9 mouse cellular contexts compared by ENCODE assay signal in genomic region chr2:93063347-93063746, GRCm38 (mm10). TPM values are rescaled to one million over a fixed set of nuclear protein-coding genes. Genes with fewer than 3 reads are reported as not detected.
A peak's percentile ranks its signal among the peaks of the same experiment; 100 is the strongest.
DNase-seq lines count a peak whose midpoint lies in the region; ATAC-seq lines count a peak whose summit lies in the region.
"Had no signal": no experiment of that assay in that cellular context is flagged by ENCODE, and none has a peak within 500 bp of the region (broad histone marks: within the 10 kb centered on the region; RNA-seq: fewer than 3 reads in every experiment).

No protein-coding gene starts in this region.

- no peak overlapping the region for H3K9ac ChIP-seq in kidney, embryonic 14.5 days (ENCODE audit: low read depth, low read length)
- H3K9ac ChIP-seq: heart, embryonic 15.5 days had no signal

- H3K4me3 ChIP-seq in kidney, embryonic 14.5 days (ENCODE audit: low read length) = no peak overlapping the region
- H3K4me3 ChIP-seq: heart, embryonic 15.5 days had no signal

- H3K36me3 ChIP-seq in kidney, embryonic 14.5 days (ENCODE audit: control insufficient read depth, insufficient read depth, low read length) = no peaks in the 10 kb centered on the region
- H3K36me3 ChIP-seq: heart, embryonic 15.5 days had no signal

- H3K27ac ChIP-seq in kidney, embryonic 14.5 days (ENCODE audit: low read depth, low read length) = no peak overlapping the region
- H3K27ac ChIP-seq: heart, embryonic 15.5 days had no signal

- ATAC-seq in kidney, embryonic 14.5 days (ENCODE audit: low FRiP score, low TSS enrichment) = peak; percentile 49; the same call in 1 of the 2 replicates
- peak; percentile 75 for ATAC-seq in megakaryocyte progenitor cell, adult 5-6 weeks (replicated peaks; ENCODE audit: poor library complexity)

- no peaks in the 10 kb centered on the region for H3K9me3 ChIP-seq in kidney, embryonic 14.5 days (ENCODE audit: control insufficient read depth, low read length)
- H3K9me3 ChIP-seq: heart, embryonic 15.5 days had no signal

- no peaks in the 10 kb centered on the region for H3K27me3 ChIP-seq in kidney, embryonic 14.5 days (ENCODE audit: control insufficient read depth, insufficient read depth, low read length)

- H3K4me1 ChIP-seq in kidney, embryonic 14.5 days (ENCODE audit: control insufficient read depth, insufficient read depth, low read length) = no peaks in the 10 kb centered on the region
- H3K4me1 ChIP-seq: heart, embryonic 15.5 days had no signal

- 20% methylated on average over 2 of the region's 2 CpGs for WGBS in kidney, embryonic 14.5 days

- peak; percentile 52 for DNase-seq in gastrocnemius, adult 18-20 months (ENCODE audit: low spot score)
- DNase-seq in gastrocnemius, postnatal 25 days = no peak
- DNase-seq in urinary bladder, postnatal 25 days (ENCODE audit: low spot score) = peak; percentile 54
- DNase-seq in urinary bladder, postnatal 10 days (ENCODE audit: low spot score) = no peak
- peak; percentile 59 for DNase-seq in embryo, embryonic 11.5 days (ENCODE audit: low read depth, low spot score)
- DNase-seq in thymus, postnatal 25 days = peak; percentile 68

- no peak overlapping the region for H3K4me2 ChIP-seq in kidney, embryonic 14.5 days (replicated peaks; ENCODE audit: low read depth, low read length)
- H3K4me2 ChIP-seq: heart, embryonic 15.5 days had no signal

RNA-seq across cellular contexts. Expression of gene Prdm11, which starts 17.4 kb away (rescaled TPM):
- total RNA-seq in gastrocnemius, adult 18-20 months (2021) = under 1 TPM; 0.39 to 0.90 TPM
- total RNA-seq in gastrocnemius, postnatal 25 days (2021) = 1 to 10 TPM; 1.2 to 1.3 TPM
- polyA plus RNA-seq in kidney, embryonic 14.5 days (2014; fragmentation: Nextera tagmentation; extraction: Ambion mirVana) = 4.3 and 5.1 TPM in 2 replicates
- 3.5 and 5.1 TPM in 2 replicates for total RNA-seq in megakaryocyte progenitor cell, adult 5-6 weeks (2015)
- total RNA-seq in megakaryocyte progenitor cell, adult 5-6 weeks (2017) = 4.6 and 5.6 TPM in 2 replicates

Comparison
In these comparisons a context has a peak if more than half of its experiments do, and no peak if none do; other contexts are left out.
1. DNase-seq: peak in gastrocnemius, adult 18-20 months (single experiment), urinary bladder, postnatal 25 days (single experiment), embryo, embryonic 11.5 days (single experiment) and thymus, postnatal 25 days (single experiment); none in gastrocnemius, postnatal 25 days (single experiment) and urinary bladder, postnatal 10 days (single experiment).